Mouse (Mus musculus) bone marrow macrophage, adult 2 months (primary cell): Measurements from ENCODE around the gene Sesn3. TPM values are rescaled to one million over a fixed set of nuclear protein-coding genes. Genes with fewer than 3 reads are reported as not detected.
"Not testable (repeated sequence)": the region's sequence is repeated elsewhere in the genome, so short reads cannot be mapped to it uniquely, and the experiment has no call there.

Experiments used
- H3K27ac ChIP-seq: 2 replicates; pipeline ENCODE4 v1.5.1; 2012; ENCODE audit warnings: low read depth, low read length; ENCODE audit not compliant: insufficient read depth
- H3K4me1 ChIP-seq: 2 replicates; pipeline ENCODE4 v1.6.1; 2012; ENCODE audit warnings: low read length; ENCODE audit not compliant: control insufficient read depth, insufficient read depth
- H3K4me3 ChIP-seq: 2 replicates; pipeline ENCODE4 v1.5.1; 2012; ENCODE audit warnings: mild to moderate bottlenecking, low read length, moderate library complexity; ENCODE audit not compliant: insufficient read depth
- CTCF ChIP-seq: IDR thresholded peaks from 2 replicates; pipeline ENCODE4 v1.5.1; 2012; ENCODE audit warnings: low read depth, mild to moderate bottlenecking, low read length, moderate library complexity
- POLR2A ChIP-seq: IDR thresholded peaks from 2 replicates; pipeline ENCODE4 v1.6.1; 2012; ENCODE audit warnings: mild to moderate bottlenecking, low read depth, low read length, borderline replicate concordance
- polyA plus RNA-seq: library from polyadenylated mRNA; stranded (reverse); fragments of >200 nt; gene quantifications from 2 replicates; pipeline ENCODE4 v1.2.4, GENCODE M21; 2012; ENCODE audit not compliant: missing spikeins, insufficient read depth, insufficient read length

Gene Sesn3
- polyA plus RNA-seq, result 3.2 and 3.6 TPM in 2 replicates

DNA sequence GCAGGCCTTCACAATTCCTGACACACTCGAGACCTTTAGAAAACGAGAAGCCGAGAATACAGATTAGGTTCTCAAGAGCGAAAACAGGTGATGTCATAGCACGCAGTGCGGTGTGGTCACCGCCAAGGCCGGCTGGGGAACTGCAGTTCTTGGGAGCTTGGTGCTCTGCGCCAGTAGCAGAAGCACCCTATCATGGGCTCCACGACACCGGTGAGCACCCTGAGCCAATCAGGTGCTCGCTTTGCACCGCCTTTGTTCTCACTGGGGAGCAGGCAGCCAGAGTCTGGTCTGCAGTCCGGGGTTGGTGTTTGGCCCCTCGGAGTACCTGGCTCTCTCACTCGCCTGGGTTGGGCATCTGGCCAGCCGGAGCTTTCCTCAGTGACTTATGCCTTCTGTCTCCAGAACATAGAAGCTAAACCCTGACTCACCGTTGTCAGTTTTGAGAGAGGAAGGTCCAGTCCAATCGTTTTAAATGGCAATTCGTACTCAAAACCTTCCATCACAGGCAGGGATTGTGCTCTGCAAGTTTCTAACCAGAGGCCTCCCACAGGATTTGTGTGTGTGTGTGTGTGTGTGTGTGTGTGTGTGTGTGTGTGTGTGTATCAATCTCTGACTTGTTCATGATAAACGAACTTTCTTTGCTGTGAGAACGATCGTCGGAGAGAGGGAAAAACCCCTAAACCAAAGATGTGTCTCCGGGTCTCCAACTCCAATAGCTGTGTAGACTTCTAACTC, at the start of gene Sesn3:
Gene Sesn3, plus strand, starts transcription at position 82 of the 735 bp plus-strand sequence.
- Histone ChIP-seq H3K4me3 (peak within 1 kb of the TSS; percentile 75), H3K4me1 (no peaks in the 10 kb centered on the region), H3K27ac (no peak within 1 kb of the TSS)
- TF ChIP-seq POLR2A (no peak), CTCF (no peak)

DNA sequence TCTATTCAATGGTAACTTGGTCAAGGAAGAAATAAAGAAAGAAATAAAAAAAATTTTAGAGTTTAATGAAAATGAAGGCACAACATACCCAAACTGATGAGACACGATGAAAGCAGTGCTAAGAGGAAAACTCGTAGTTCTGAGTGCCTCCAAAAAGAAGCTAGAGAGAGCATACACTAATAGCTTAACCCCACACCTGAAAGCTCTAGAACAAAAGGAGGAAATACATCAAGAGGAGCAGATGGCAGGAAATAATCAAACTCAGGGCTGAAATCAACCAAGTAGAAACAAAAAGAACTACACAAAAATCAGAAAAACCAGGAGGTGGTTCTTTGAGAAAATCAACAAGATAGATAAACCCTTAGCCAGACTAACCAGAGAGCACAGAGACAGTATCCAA, 47.8 kb upstream of the Sesn3 start:
- H3K4me3 ChIP-seq, H3K4me1 ChIP-seq, H3K27ac ChIP-seq: not testable (repeated sequence)

DNA sequence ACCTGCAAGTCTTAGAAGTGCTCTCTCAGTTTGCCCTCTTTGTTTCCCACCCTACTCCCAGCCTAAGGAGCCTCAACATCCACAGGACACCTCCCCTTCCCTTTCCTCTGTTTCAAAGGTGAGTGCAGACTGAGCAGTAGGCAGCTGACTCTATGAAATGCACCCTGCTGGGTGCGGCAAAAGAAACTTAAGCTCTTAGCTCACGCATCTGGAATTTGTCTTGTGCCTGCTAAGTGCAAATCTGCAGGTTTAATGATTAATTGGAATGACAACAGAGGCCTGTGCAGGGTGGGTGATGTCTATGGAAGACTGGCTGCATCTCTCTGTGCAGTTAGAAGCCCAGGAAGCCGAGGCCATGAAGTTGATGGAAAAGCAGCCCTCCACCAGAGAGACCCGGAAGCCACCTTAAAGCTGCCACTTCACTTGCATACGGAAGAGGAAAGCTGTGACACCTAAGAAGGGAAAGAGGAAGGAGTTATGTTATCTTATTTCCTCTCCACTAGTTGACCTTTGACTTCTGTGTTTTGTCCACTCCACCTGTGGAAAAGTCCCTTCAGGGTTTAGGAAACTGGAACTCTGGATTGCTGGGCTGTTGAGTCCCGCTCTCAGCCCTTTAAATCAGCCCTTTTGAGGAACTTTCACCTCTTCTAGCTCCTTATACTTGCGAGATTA, 41.0 kb upstream of the Sesn3 start:
- no peak overlapping the region for H3K27ac ChIP-seq
- no peak for TF ChIP-seq POLR2A
- no peak for TF ChIP-seq CTCF

DNA sequence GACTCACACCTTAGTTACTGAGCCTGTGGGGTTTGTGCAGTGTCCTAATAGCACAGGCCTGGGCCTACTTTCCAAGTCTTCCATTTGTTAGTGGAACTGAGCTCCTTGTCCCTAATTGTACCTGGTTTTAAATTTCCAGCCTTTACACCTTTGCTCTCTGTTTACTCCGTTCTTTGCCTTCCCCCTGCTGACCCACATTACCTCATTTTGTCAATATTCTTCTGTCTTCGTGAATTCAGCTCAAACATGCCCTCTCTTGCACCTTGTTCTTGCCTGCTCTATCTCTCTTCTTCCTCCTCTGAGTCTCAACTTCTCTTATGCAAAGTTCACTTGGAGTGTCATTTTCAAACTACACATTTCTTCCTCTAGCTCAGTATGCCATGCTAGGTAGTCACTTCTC, 39.6 kb upstream of the Sesn3 start:
- TF ChIP-seq CTCF (no peak), POLR2A (no peak)
- Histone ChIP-seq H3K27ac (no peak overlapping the region), H3K4me3 (no peak overlapping the region), H3K4me1 (no peaks in the 10 kb centered on the region)

More for the DNA sequence above, 41.0 kb upstream of the Sesn3 start:
- no peaks in the 10 kb centered on the region for H3K4me1 ChIP-seq
- no peak overlapping the region for H3K4me3 ChIP-seq

DNA sequence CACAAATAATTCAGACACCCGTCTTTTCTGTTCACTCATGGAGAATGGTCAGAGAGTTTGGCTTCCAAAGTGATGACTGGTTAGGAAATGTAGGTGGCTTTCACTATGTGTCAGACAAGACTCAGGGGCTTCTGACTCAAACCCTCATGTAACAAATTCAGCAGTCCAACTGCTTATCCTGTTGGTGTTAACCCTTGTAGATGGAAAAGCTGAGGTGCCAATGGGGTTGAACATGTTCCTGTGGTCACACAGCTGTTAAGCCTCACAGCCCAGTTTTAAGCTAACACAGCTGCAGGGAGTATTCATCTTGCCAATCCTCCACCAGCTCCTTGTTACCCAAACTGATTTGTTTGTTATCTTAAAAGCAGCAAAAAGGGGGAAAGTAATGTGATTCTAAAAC, 33.9 kb upstream of the Sesn3 start:
- H3K27ac ChIP-seq, H3K4me1 ChIP-seq, H3K4me3 ChIP-seq: not testable (repeated sequence)

DNA sequence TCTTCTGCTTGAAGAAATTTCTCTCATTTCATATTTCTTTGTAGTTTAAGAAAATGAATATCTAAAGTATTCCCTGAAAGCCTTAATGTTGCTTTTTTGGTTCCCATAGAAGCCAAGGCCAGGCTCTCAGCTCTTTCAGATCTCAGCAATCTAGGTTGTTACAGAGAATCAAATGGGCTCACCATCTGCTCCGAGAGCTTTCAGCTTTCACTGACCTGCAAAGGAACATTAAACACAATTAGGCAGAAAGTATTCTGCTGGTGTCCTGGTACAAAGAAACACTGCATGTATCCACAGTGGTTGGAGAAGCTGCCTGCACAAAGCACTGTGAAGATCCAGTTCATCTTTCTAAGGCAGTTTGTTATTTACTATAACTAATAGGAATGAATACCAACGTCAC, 32.6 kb upstream of the Sesn3 start:
- Histone ChIP-seq H3K27ac (no peak overlapping the region), H3K4me1 (peaks cover 4% of the 10 kb centered on the region; the same call in 1 of the 2 replicates), H3K4me3 (no peak overlapping the region)
- no peak for TF ChIP-seq POLR2A
- no peak for TF ChIP-seq CTCF

DNA sequence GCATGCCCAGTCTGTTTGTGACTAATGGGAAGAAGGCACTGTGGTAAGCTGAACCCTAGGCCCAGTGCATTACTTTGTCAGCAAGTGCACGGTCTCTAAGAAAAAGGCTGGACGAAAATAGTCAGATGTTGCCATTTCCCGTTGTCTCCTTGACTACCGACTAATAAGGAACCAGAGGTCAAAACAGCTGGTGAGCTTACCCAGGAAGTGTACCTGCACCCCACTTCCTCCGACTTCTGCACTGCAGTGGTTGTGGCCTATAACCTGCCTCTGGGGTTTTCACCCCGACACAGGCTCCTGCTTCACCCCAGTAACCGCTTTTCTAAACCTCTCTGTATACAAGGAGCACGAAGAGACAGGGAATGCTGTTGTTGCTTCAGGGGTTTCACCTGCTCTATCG, 30.3 kb upstream of the Sesn3 start:
- TF ChIP-seq CTCF (no peak), POLR2A (no peak)

DNA sequence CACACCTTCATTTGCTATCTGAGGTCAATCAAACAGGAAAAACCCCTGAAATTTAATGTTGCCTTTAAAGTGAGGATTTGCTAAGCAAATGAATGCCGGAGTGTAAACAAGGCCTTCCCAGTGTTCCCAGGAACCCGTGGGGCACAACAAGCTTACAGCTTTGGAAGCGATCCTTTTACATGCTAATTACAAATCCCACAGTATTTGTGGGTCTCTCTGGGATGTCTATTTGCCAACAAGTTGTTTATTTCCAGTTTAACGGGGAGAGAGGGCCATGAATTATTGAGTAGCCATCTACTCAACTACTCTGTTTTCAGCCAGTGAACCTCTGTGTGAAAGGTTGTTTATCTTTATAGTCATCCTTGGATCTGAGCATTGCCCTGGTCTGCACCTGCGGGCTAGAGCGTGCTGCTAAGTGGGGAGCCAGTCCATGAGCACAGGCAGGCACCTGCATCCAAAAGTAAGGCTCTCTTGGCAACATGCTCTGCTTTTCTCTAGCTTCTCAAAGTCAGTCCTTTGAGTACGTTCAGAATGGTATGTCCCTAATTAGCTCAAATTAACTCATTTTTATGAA, 29.8 kb upstream of the Sesn3 start:
- TF ChIP-seq POLR2A, result no peak
- TF ChIP-seq CTCF, result no peak
- Histone ChIP-seq H3K4me1 (peaks cover 4% of the 10 kb centered on the region; the same call in 1 of the 2 replicates), H3K4me3 (no peak overlapping the region), H3K27ac (no peak overlapping the region)

More for the DNA sequence above, 30.3 kb upstream of the Sesn3 start:
- Histone ChIP-seq H3K27ac (no peak overlapping the region), H3K4me1 (peaks cover 4% of the 10 kb centered on the region; the same call in 1 of the 2 replicates), H3K4me3 (no peak overlapping the region)

DNA sequence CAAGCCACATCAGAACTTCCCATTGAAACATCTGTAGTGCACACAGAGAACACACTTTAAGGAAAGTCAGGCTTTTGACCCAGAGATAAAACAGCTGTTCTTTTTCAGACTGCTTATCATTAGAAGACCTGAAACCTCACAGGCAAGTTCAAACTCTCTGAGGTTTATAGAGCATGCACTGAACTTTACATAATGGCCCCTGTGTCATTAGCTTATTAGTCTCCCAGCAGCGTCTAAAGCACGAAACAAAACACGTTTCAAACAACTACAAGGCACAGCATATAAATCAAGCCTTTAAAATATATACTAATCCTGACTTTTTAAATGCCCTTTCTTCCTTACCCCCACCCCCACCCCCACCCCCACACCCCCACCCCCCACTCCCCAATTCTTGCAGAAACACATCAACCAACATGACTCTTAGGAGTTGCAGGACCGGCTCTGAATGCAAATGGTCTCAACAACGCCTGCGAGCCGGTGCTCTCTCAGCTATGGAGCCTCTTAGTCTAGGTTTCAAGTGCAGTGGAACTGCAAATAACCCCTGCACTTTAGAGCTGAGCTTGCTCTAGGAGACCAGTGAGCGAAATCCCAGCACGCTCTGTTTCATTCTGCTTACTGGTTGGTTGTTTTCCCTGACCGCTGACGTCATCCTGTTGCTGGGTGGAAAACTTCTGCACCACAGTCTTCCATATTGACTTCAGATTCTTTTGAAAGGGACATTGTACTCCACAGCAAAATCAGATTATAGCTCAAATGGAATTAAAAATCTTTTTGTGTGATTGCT, 28.7 kb upstream of the Sesn3 start:
- H3K4me1 ChIP-seq, result peaks cover 4% of the 10 kb centered on the region; the same call in 1 of the 2 replicates
- no peak overlapping the region for H3K27ac ChIP-seq
- no peak for TF ChIP-seq POLR2A
- no peak for TF ChIP-seq CTCF
- H3K4me3 ChIP-seq, result no peak overlapping the region
